Mouse (Mus musculus): ENCODE data around the gene Olfr1097. TPM values are rescaled to one million over a fixed set of nuclear protein-coding genes. Genes with fewer than 3 reads are reported as not detected.

The Olfr1097 gene
- polyA plus RNA-seq (2016; fragmentation: Nextera tagmentation; extraction: Ambion mirVana), result not detected in 2 replicates

- no peak within 1 kb of the TSS for H3K4me3 ChIP-seq
- H3K4me1 ChIP-seq, result no peaks in the 10 kb centered on the region
- H3K36me3 ChIP-seq, result no peaks in the 10 kb centered on the region
- no peak within 1 kb of the TSS for H3K27ac ChIP-seq
- no peaks in the 10 kb centered on the region for H3K27me3 ChIP-seq (ENCODE audit: low read depth, poor library complexity, severe bottlenecking)
- WGBS, result 93% methylated on average over 1 of the region's 1 CpGs
- H3K9me3 ChIP-seq (replicated peaks), result no peaks in the 10 kb centered on the region
- DNase-seq (ENCODE audit: low spot score), result no peak
Observed at GRCm38 (mm10) chr2:86892116-86892515, at the start of gene Olfr1097. TSS of gene Olfr1097 (minus strand) at chr2:86892216.

GRCm38 (mm10) chr2:86926557-86926956 lies 34.5 kb upstream of the Olfr1097 start:
- Histone ChIP-seq H3K27me3 (ENCODE audit: low read depth, poor library complexity, severe bottlenecking) (no peaks in the 10 kb centered on the region), H3K27ac (no peak overlapping the region), H3K4me1 (no peaks in the 10 kb centered on the region), H3K36me3 (no peaks in the 10 kb centered on the region), H3K4me3 (no peak overlapping the region), H3K9me3 (replicated peaks) (no peaks in the 10 kb centered on the region)
- DNase-seq (ENCODE audit: low spot score), result no peak

- 97% methylated on average over 1 of the region's 1 CpGs for WGBS
- H3K36me3 ChIP-seq, result no peaks in the 10 kb centered on the region
- H3K4me1 ChIP-seq, result no peaks in the 10 kb centered on the region
- H3K9me3 ChIP-seq (replicated peaks), result no peaks in the 10 kb centered on the region
- H3K27me3 ChIP-seq (ENCODE audit: low read depth, poor library complexity, severe bottlenecking), result no peaks in the 10 kb centered on the region
- no peak for DNase-seq (ENCODE audit: low spot score)
- no peak within 1 kb of the TSS for H3K27ac ChIP-seq
- no peak within 1 kb of the TSS for H3K4me3 ChIP-seq
Observed at GRCm38 (mm10) chr2:86924445-86924844, 32.4 kb upstream of the Olfr1097 start, which contains the start of gene Olfr1098. TSS of gene Olfr1098 (minus strand) at chr2:86924545.

GRCm38 (mm10) chr2:86905647-86906046 lies 13.6 kb upstream of the Olfr1097 start:
- WGBS, result 89% methylated on average over 2 of the region's 2 CpGs
- Histone ChIP-seq H3K27ac (no peak overlapping the region), H3K4me3 (no peak overlapping the region), H3K9me3 (replicated peaks) (no peaks in the 10 kb centered on the region), H3K36me3 (no peaks in the 10 kb centered on the region), H3K4me1 (no peaks in the 10 kb centered on the region), H3K27me3 (ENCODE audit: low read depth, poor library complexity, severe bottlenecking) (no peaks in the 10 kb centered on the region)
- DNase-seq (ENCODE audit: low spot score), result no peak

GRCm38 (mm10) chr2:86874702-86875101 lies 17.3 kb downstream of the Olfr1097 start, which contains the start of gene Gm13723:
TSS of gene Gm13723 (minus strand) at chr2:86874802.
- Histone ChIP-seq H3K4me1 (no peaks in the 10 kb centered on the region), H3K36me3 (no peaks in the 10 kb centered on the region), H3K4me3 (no peak within 1 kb of the TSS), H3K9me3 (replicated peaks) (no peaks in the 10 kb centered on the region), H3K27ac (no peak within 1 kb of the TSS), H3K27me3 (ENCODE audit: low read depth, poor library complexity, severe bottlenecking) (no peaks in the 10 kb centered on the region)
- WGBS, result 80% methylated on average over 1 of the region's 1 CpGs
- no peak for DNase-seq (ENCODE audit: low spot score)

- DNase-seq (ENCODE audit: low spot score), result no peak
- H3K27me3 ChIP-seq (ENCODE audit: low read depth, poor library complexity, severe bottlenecking), result no peaks in the 10 kb centered on the region
- H3K9me3 ChIP-seq (replicated peaks), result no peaks in the 10 kb centered on the region
- no peaks in the 10 kb centered on the region for H3K36me3 ChIP-seq
- 90% methylated on average over 3 of the region's 3 CpGs for WGBS
- H3K4me3 ChIP-seq, result no peak within 1 kb of the TSS
- H3K27ac ChIP-seq, result no peak within 1 kb of the TSS
- no peaks in the 10 kb centered on the region for H3K4me1 ChIP-seq
Observed at GRCm38 (mm10) chr2:86851596-86851995, 40.4 kb downstream of the Olfr1097 start, which contains the start of gene Olfr1095. TSS of gene Olfr1095 (minus strand) at chr2:86851696.

Other genes with a start within 250 kb of the Olfr1097 start
- not detected in 2 replicates for gene Olfr1085, start 230.2 kb downstream of the Olfr1097 start, polyA plus RNA-seq (2016; fragmentation: Nextera tagmentation; extraction: Ambion mirVana)
- not detected in 2 replicates for gene Olfr1086, start 212.1 kb downstream of the Olfr1097 start, polyA plus RNA-seq (2016; fragmentation: Nextera tagmentation; extraction: Ambion mirVana)
- not detected in 2 replicates for gene Olfr1087, start 193.8 kb downstream of the Olfr1097 start, polyA plus RNA-seq (2016; fragmentation: Nextera tagmentation; extraction: Ambion mirVana)
- not detected in 2 replicates for gene Olfr1089, start 158.5 kb downstream of the Olfr1097 start, polyA plus RNA-seq (2016; fragmentation: Nextera tagmentation; extraction: Ambion mirVana)
- not detected in 2 replicates for gene Olfr1090, start 133.2 kb downstream of the Olfr1097 start, polyA plus RNA-seq (2016; fragmentation: Nextera tagmentation; extraction: Ambion mirVana)
- gene Olfr1093, start 109.7 kb downstream of the Olfr1097 start, polyA plus RNA-seq (2016; fragmentation: Nextera tagmentation; extraction: Ambion mirVana), result not detected in 2 replicates
- gene Olfr141, start 82.2 kb downstream of the Olfr1097 start, polyA plus RNA-seq (2016; fragmentation: Nextera tagmentation; extraction: Ambion mirVana), result not detected in 2 replicates
- gene Olfr1094, start 67.6 kb downstream of the Olfr1097 start, polyA plus RNA-seq (2016; fragmentation: Nextera tagmentation; extraction: Ambion mirVana), result not detected in 2 replicates
- not detected in 2 replicates for gene Olfr1095, start 40.5 kb downstream of the Olfr1097 start, polyA plus RNA-seq (2016; fragmentation: Nextera tagmentation; extraction: Ambion mirVana)
- not detected in 2 replicates for gene Gm13723, start 17.4 kb downstream of the Olfr1097 start, polyA plus RNA-seq (2016; fragmentation: Nextera tagmentation; extraction: Ambion mirVana)
- not detected in 2 replicates for gene Olfr1098, start 32.3 kb upstream of the Olfr1097 start, polyA plus RNA-seq (2016; fragmentation: Nextera tagmentation; extraction: Ambion mirVana)
- not detected in 2 replicates for gene Olfr1099, start 68.5 kb upstream of the Olfr1097 start, polyA plus RNA-seq (2016; fragmentation: Nextera tagmentation; extraction: Ambion mirVana)
- not detected in 2 replicates for gene Olfr1100, start 87.7 kb upstream of the Olfr1097 start, polyA plus RNA-seq (2016; fragmentation: Nextera tagmentation; extraction: Ambion mirVana)
- not detected in 2 replicates for gene Olfr1101, start 99.0 kb upstream of the Olfr1097 start, polyA plus RNA-seq (2016; fragmentation: Nextera tagmentation; extraction: Ambion mirVana)
- not detected in 2 replicates for gene Olfr1102, start 106.2 kb upstream of the Olfr1097 start, polyA plus RNA-seq (2016; fragmentation: Nextera tagmentation; extraction: Ambion mirVana)
- gene Olfr1104, start 134.9 kb upstream of the Olfr1097 start, polyA plus RNA-seq (2016; fragmentation: Nextera tagmentation; extraction: Ambion mirVana), result not detected in 2 replicates
- not detected in 2 replicates for gene Olfr1105, start 144.3 kb upstream of the Olfr1097 start, polyA plus RNA-seq (2016; fragmentation: Nextera tagmentation; extraction: Ambion mirVana)
- not detected in 2 replicates for gene Olfr1106, start 160.1 kb upstream of the Olfr1097 start, polyA plus RNA-seq (2016; fragmentation: Nextera tagmentation; extraction: Ambion mirVana)
- gene Olfr1107, start 183.6 kb upstream of the Olfr1097 start, polyA plus RNA-seq (2016; fragmentation: Nextera tagmentation; extraction: Ambion mirVana), result not detected in 2 replicates
- gene Olfr1109, start 203.8 kb upstream of the Olfr1097 start, polyA plus RNA-seq (2016; fragmentation: Nextera tagmentation; extraction: Ambion mirVana), result not detected in 2 replicates
- gene Olfr259, start 222.4 kb upstream of the Olfr1097 start, polyA plus RNA-seq (2016; fragmentation: Nextera tagmentation; extraction: Ambion mirVana), result not detected in 2 replicates
- not detected in 2 replicates for gene Olfr1110, start 248.1 kb upstream of the Olfr1097 start, polyA plus RNA-seq (2016; fragmentation: Nextera tagmentation; extraction: Ambion mirVana)

All from limb, embryonic 10.5 days (tissue).